ENCODE assay signal across 9 mouse cellular contexts in the genomic region with DNA sequence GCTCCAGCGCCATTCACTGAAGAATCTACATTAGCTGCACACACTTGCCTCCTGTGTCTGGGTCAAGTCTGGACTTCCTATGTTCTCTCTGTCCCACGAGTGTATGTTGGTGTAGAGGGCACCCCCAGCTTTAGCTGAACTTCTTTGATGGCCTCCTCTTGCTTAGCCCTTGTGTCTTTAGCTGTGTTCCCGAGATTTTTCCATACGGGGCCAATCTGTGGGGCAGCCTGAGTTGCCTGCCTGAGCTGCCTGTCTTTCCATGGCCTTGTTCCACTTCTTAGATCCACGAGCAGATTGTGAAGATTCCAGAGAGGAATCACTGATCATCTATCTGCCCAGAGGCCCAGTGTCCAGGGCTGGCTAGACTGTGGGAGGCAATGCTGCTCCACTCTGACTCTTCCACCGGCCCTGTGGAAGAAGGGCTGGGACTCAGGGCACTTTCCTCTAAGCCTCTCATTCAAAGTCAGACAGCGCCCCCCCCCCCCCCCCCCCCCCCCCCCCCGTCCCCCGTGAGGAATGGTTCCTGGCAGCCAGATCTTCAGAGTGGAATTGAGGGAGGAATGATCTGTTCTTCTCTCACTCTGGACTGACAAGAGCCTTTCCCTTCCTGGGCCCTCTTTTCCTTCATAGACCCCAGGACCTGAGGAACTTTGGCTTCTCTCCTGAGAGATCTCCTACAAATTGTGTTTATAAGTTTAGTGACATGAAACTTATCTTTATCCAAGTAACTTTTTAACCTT. TPM values are rescaled to one million over a fixed set of nuclear protein-coding genes. Genes with fewer than 3 reads are reported as not detected.
DNase-seq lines count a peak whose midpoint lies in the region; ATAC-seq and TF ChIP-seq lines count a peak whose summit lies in the region.
"Had no signal": no experiment of that assay in that cellular context is flagged by ENCODE, and none has a peak within 500 bp of the region (broad histone marks: within the 10 kb centered on the region; RNA-seq: fewer than 3 reads in every experiment).

No protein-coding gene starts in this region.

- no peaks in the 10 kb centered on the region; the same call in 1 of the 2 replicates for H3K4me1 ChIP-seq in forebrain, embryonic 12.5 days
- H3K4me1 ChIP-seq in forebrain, embryonic 14.5 days (ENCODE audit: control insufficient read depth, insufficient read depth, low read length): no peaks in the 10 kb centered on the region
- H3K4me1 ChIP-seq in hindbrain, embryonic 13.5 days (replicated peaks): no peaks in the 10 kb centered on the region
- H3K4me1 ChIP-seq in liver, postnatal 0 days (ENCODE audit: insufficient read depth): peaks cover 19% of the 10 kb centered on the region

- no peak overlapping the region for H3K4me3 ChIP-seq in forebrain, embryonic 12.5 days (replicated peaks)
- H3K4me3 ChIP-seq in forebrain, embryonic 14.5 days (ENCODE audit: low read depth, low read length): no peak overlapping the region
- no peak overlapping the region for H3K4me3 ChIP-seq in hindbrain, embryonic 13.5 days
- H3K4me3 ChIP-seq in liver, postnatal 0 days (ENCODE audit: low read depth, low read length): no peak overlapping the region

- TF ChIP-seq EP300 in liver, postnatal 0 days (IDR thresholded peaks at IDR 0.05; ENCODE audit: low read depth): no peak

- peak overlapping the region; percentile 13; the same call in 1 of the 2 replicates for H3K4me2 ChIP-seq in forebrain, embryonic 12.5 days
- no peak overlapping the region for H3K4me2 ChIP-seq in forebrain, embryonic 14.5 days (ENCODE audit: low read length)
- 0 out of 2 replicates have a peak overlapping the region, but pooled peaks have one; percentile 4 for H3K4me2 ChIP-seq in hindbrain, embryonic 13.5 days
- no peak overlapping the region for H3K4me2 ChIP-seq in liver, postnatal 0 days (ENCODE audit: low read depth, low read length)

- no peak for DNase-seq in forebrain, embryonic 14.5 days (ENCODE audit: low spot score)
- DNase-seq in NIH3T3 (ENCODE audit: low read depth): peak; percentile 45
- DNase-seq in liver, postnatal 0 days: peak; percentile 12
- DNase-seq in natural killer cell, adult 2 months (ENCODE audit: low spot score in 2 of 2): no peak
- DNase-seq in c-Kit-positive CD71-positive TER-119-positive erythroid progenitor cells, embryonic 14.5 days (ENCODE audit: low spot score): no peak
- DNase-seq in urinary bladder, postnatal 4 days (ENCODE audit: low spot score in 2 of 2): no peak

- no peaks in the 10 kb centered on the region for H3K27me3 ChIP-seq in forebrain, embryonic 12.5 days
- H3K27me3 ChIP-seq in forebrain, embryonic 14.5 days (replicated peaks; ENCODE audit: control insufficient read depth, insufficient read depth, low read length): no peaks in the 10 kb centered on the region
- no peaks in the 10 kb centered on the region for H3K27me3 ChIP-seq in hindbrain, embryonic 13.5 days
- H3K27me3 ChIP-seq in liver, postnatal 0 days (ENCODE audit: insufficient read depth, low read length): no peaks in the 10 kb centered on the region

- H3K9me3 ChIP-seq in forebrain, embryonic 12.5 days: no peaks in the 10 kb centered on the region
- H3K9me3 ChIP-seq in forebrain, embryonic 14.5 days (replicated peaks; ENCODE audit: control insufficient read depth, low read length): no peaks in the 10 kb centered on the region
- H3K9me3 ChIP-seq in hindbrain, embryonic 13.5 days: no peaks in the 10 kb centered on the region
- H3K9me3 ChIP-seq in liver, postnatal 0 days (ENCODE audit: low read length): no peaks in the 10 kb centered on the region

- 0 out of 2 replicates have a peak overlapping the region, but pooled peaks have one; percentile 36 for H3K27ac ChIP-seq in forebrain, embryonic 12.5 days
- no peak overlapping the region for H3K27ac ChIP-seq in forebrain, embryonic 14.5 days (ENCODE audit: low read depth, low read length)
- H3K27ac ChIP-seq in hindbrain, embryonic 13.5 days: peak overlapping the region; percentile 62
- H3K27ac ChIP-seq in liver, postnatal 0 days (ENCODE audit: low read depth): peak overlapping the region; percentile 71

- no peak for ATAC-seq in forebrain, embryonic 12.5 days (ENCODE audit: low FRiP score)
- ATAC-seq in forebrain, embryonic 14.5 days: no peak
- ATAC-seq in hindbrain, embryonic 13.5 days (ENCODE audit: low FRiP score): no peak
- ATAC-seq in liver, postnatal 0 days: no peak

- TF ChIP-seq CTCF in liver, postnatal 0 days (IDR thresholded peaks at IDR 0.05; ENCODE audit: low read depth): no peak

- no peaks in the 10 kb centered on the region for H3K36me3 ChIP-seq in forebrain, embryonic 12.5 days (replicated peaks)
- H3K36me3 ChIP-seq in forebrain, embryonic 14.5 days (ENCODE audit: control insufficient read depth, insufficient read depth, low read length): no peaks in the 10 kb centered on the region
- no peaks in the 10 kb centered on the region for H3K36me3 ChIP-seq in hindbrain, embryonic 13.5 days
- H3K36me3 ChIP-seq in liver, postnatal 0 days (replicated peaks; ENCODE audit: insufficient read depth, low read length): no peaks in the 10 kb centered on the region

- 51% methylated on average over 6 of the region's 9 CpGs for WGBS in forebrain, embryonic 12.5 days
- 42% methylated on average over 6 of the region's 9 CpGs for WGBS in forebrain, embryonic 14.5 days
- 45% methylated on average over 6 of the region's 9 CpGs for WGBS in hindbrain, embryonic 13.5 days
- 58% methylated on average over 6 of the region's 9 CpGs for WGBS in liver, postnatal 0 days (ENCODE audit: insufficient replicate concordance)

- H3K9ac ChIP-seq in forebrain, embryonic 12.5 days: no peak overlapping the region
- H3K9ac ChIP-seq in forebrain, embryonic 14.5 days (ENCODE audit: low read length): no peak overlapping the region
- no peak overlapping the region for H3K9ac ChIP-seq in hindbrain, embryonic 13.5 days
- no peak overlapping the region for H3K9ac ChIP-seq in liver, postnatal 0 days (replicated peaks)

RNA-seq across cellular contexts. Expression of a gene that starts 12.1 kb away (rescaled TPM):
- polyA plus RNA-seq in forebrain, embryonic 12.5 days (2016; fragmentation: Nextera tagmentation; extraction: Ambion mirVana): not detected in 2 replicates
- polyA plus RNA-seq in forebrain, embryonic 14.5 days (2014; fragmentation: Nextera tagmentation; extraction: Ambion mirVana): not detected in 2 replicates
- polyA plus RNA-seq in hindbrain, embryonic 13.5 days (2015; fragmentation: Nextera tagmentation; extraction: Ambion mirVana): not detected in 2 replicates
- not detected in 2 replicates for polyA plus RNA-seq in liver, postnatal 0 days (2015; fragmentation: Nextera tagmentation; extraction: Ambion mirVana)
- polyA plus RNA-seq: C2C12 had no signal

RNA-seq across cellular contexts. Expression of a gene that starts 19.9 kb away (rescaled TPM):
- 40.7 and 43.6 TPM in 2 replicates for polyA plus RNA-seq in forebrain, embryonic 12.5 days (2016; fragmentation: Nextera tagmentation; extraction: Ambion mirVana)
- 29.1 and 29.5 TPM in 2 replicates for polyA plus RNA-seq in forebrain, embryonic 14.5 days (2014; fragmentation: Nextera tagmentation; extraction: Ambion mirVana)
- polyA plus RNA-seq in hindbrain, embryonic 13.5 days (2015; fragmentation: Nextera tagmentation; extraction: Ambion mirVana): 44.8 and 47.2 TPM in 2 replicates
- 0.15 and 0.34 TPM in 2 replicates for polyA plus RNA-seq in liver, postnatal 0 days (2015; fragmentation: Nextera tagmentation; extraction: Ambion mirVana)

RNA-seq across cellular contexts. Expression of a gene that starts 23.3 kb away (rescaled TPM):
- polyA plus RNA-seq in forebrain, embryonic 12.5 days (2016; fragmentation: Nextera tagmentation; extraction: Ambion mirVana): not detected in 2 replicates
- polyA plus RNA-seq in forebrain, embryonic 14.5 days (2014; fragmentation: Nextera tagmentation; extraction: Ambion mirVana): 0.27 and 0.37 TPM in 2 replicates
- polyA plus RNA-seq in hindbrain, embryonic 13.5 days (2015; fragmentation: Nextera tagmentation; extraction: Ambion mirVana): 0.53 TPM in 2 replicates
- polyA plus RNA-seq in liver, postnatal 0 days (2015; fragmentation: Nextera tagmentation; extraction: Ambion mirVana): 53.6 and 54.4 TPM in 2 replicates

RNA-seq across cellular contexts. Expression of a gene that starts 30.5 kb away (rescaled TPM):
- 11.6 and 13.0 TPM in 2 replicates for polyA plus RNA-seq in forebrain, embryonic 12.5 days (2016; fragmentation: Nextera tagmentation; extraction: Ambion mirVana)
- polyA plus RNA-seq in forebrain, embryonic 14.5 days (2014; fragmentation: Nextera tagmentation; extraction: Ambion mirVana): 24.7 and 29.7 TPM in 2 replicates
- 29.0 and 29.1 TPM in 2 replicates for polyA plus RNA-seq in hindbrain, embryonic 13.5 days (2015; fragmentation: Nextera tagmentation; extraction: Ambion mirVana)
- polyA plus RNA-seq in liver, postnatal 0 days (2015; fragmentation: Nextera tagmentation; extraction: Ambion mirVana): 295 and 298 TPM in 2 replicates

RNA-seq across cellular contexts. Expression of a gene that starts 37.0 kb away (rescaled TPM):
- 1.3 and 1.5 TPM in 2 replicates for polyA plus RNA-seq in forebrain, embryonic 12.5 days (2016; fragmentation: Nextera tagmentation; extraction: Ambion mirVana)
- polyA plus RNA-seq in forebrain, embryonic 14.5 days (2014; fragmentation: Nextera tagmentation; extraction: Ambion mirVana): not detected in 2 replicates
- 0.27 and 0.32 TPM in 2 replicates for polyA plus RNA-seq in hindbrain, embryonic 13.5 days (2015; fragmentation: Nextera tagmentation; extraction: Ambion mirVana)
- polyA plus RNA-seq in liver, postnatal 0 days (2015; fragmentation: Nextera tagmentation; extraction: Ambion mirVana): 1.4 and 1.5 TPM in 2 replicates

Comparison
In these comparisons a context has a peak if more than half of its experiments do, and no peak if none do; other contexts are left out.
1. H3K4me2 ChIP-seq: peak in forebrain, embryonic 12.5 days (single experiment) and hindbrain, embryonic 13.5 days (single experiment); none in forebrain, embryonic 14.5 days (single experiment) and liver, postnatal 0 days (single experiment).
2. DNase-seq: peak in NIH3T3 (single experiment) and liver, postnatal 0 days (single experiment); none in forebrain, embryonic 14.5 days (single experiment), natural killer cell, adult 2 months (0 of 2), c-Kit-positive CD71-positive TER-119-positive erythroid progenitor cells, embryonic 14.5 days (single experiment) and urinary bladder, postnatal 4 days (0 of 2).
3. RNA of a gene that starts 19.9 kb away (polyA plus RNA-seq): 44.8 to 47.2 TPM in hindbrain, embryonic 13.5 days, 40.7 to 43.6 TPM in forebrain, embryonic 12.5 days and 29.1 to 29.5 TPM in forebrain, embryonic 14.5 days; 0.15 to 0.34 TPM in liver, postnatal 0 days; every median in the first group is over 10 times any median in the second.
4. RNA of a gene that starts 23.3 kb away (polyA plus RNA-seq): 53.6 to 54.4 TPM in liver, postnatal 0 days; 0.53 TPM in hindbrain, embryonic 13.5 days, 0.27 to 0.37 TPM in forebrain, embryonic 14.5 days and not detected in forebrain, embryonic 12.5 days; every median in the first group is over 10 times any median in the second.